Mouse (Mus musculus) heart, embryonic 11.5 days (tissue): ENCODE measurements around the gene Cd79b. TPM values are rescaled to one million over a fixed set of nuclear protein-coding genes. Genes with fewer than 3 reads are reported as not detected.
A peak's percentile ranks its signal among the peaks of the same experiment; 100 is the strongest.

Source experiments
- ATAC-seq: fragments of 200-750 bp; cut with Nextera tagmentation; replicated peaks from 2 replicates; pipeline ENCODE4 v1.8.0; 2017; ENCODE audit warnings: moderate library complexity; ENCODE audit not compliant: insufficient number of reproducible peaks, low FRiP score, low TSS enrichment
- H3K27ac ChIP-seq: fragments of 300-500 bp; sonication (generic); 2 replicates; pipeline ENCODE4 v1.5.1; 2014; ENCODE audit warnings: mild to moderate bottlenecking, low read depth, low read length
- H3K27me3 ChIP-seq: fragments of 300-500 bp; sonication (generic); 2 replicates; pipeline ENCODE4 v1.6.1; 2014; ENCODE audit warnings: mild to moderate bottlenecking, low read length, mixed read lengths; ENCODE audit not compliant: control insufficient read depth, insufficient read depth
- H3K36me3 ChIP-seq: fragments of 300-500 bp; sonication (generic); 2 replicates; pipeline ENCODE4 v1.6.1; 2014; ENCODE audit warnings: mild to moderate bottlenecking, low read length, moderate library complexity, mixed read lengths; ENCODE audit not compliant: control insufficient read depth, insufficient read depth
- H3K4me1 ChIP-seq: fragments of 300-500 bp; sonication (generic); 2 replicates; pipeline ENCODE4 v1.6.1; 2014; ENCODE audit warnings: low read length; ENCODE audit not compliant: control insufficient read depth, insufficient read depth
- H3K4me2 ChIP-seq: fragments of 300-500 bp; sonication (generic); 2 replicates; pipeline ENCODE4 v1.6.1; 2014; ENCODE audit warnings: mild to moderate bottlenecking, moderate library complexity
- H3K4me3 ChIP-seq: fragments of 300-500 bp; sonication (generic); 2 replicates; pipeline ENCODE4 v1.5.1; 2014; ENCODE audit warnings: low read depth, low read length
- H3K9ac ChIP-seq: fragments of 300-500 bp; sonication (generic); 2 replicates; pipeline ENCODE4 v1.6.1; 2014; ENCODE audit warnings: mild to moderate bottlenecking, low read depth, low read length, moderate library complexity
- H3K9me3 ChIP-seq: fragments of 300-500 bp; sonication (generic); replicated peaks from 2 replicates; pipeline ENCODE4 v1.6.1; 2016; ENCODE audit warnings: low read length; ENCODE audit not compliant: control insufficient read depth
- WGBS: fragments of 180-500 bp; shearing (Covaris S2); extraction: QIAGEN DNeasy Blood & Tissue Kit; methylation state at CpG from one replicate; pipeline ENCODE4 v1.1.7; 2014; ENCODE audit not compliant: insufficient replicate concordance; 5-methylcytosine and 5-hydroxymethylcytosine counted together
- polyA plus RNA-seq: library from polyadenylated mRNA; unstranded; fragments of >200 nt; fragmentation: Nextera tagmentation; extraction: Ambion mirVana; gene quantifications from 2 replicates; pipeline ENCODE4 v1.2.1, GENCODE M21; 2014

Cd79b gene
- polyA plus RNA-seq = 0.73 and 1.3 TPM in 2 replicates

- H3K4me2 ChIP-seq = no peak within 1 kb of the TSS
- no peak within 1 kb of the TSS for H3K9ac ChIP-seq
- ATAC-seq = no peak
- H3K27ac ChIP-seq = no peak within 1 kb of the TSS
- no peaks in the 10 kb centered on the region for H3K36me3 ChIP-seq
- H3K27me3 ChIP-seq = no peaks in the 10 kb centered on the region
- WGBS = 68% methylated on average over 9 of the region's 9 CpGs
- H3K4me1 ChIP-seq = no peaks in the 10 kb centered on the region
- no peaks in the 10 kb centered on the region for H3K9me3 ChIP-seq
- H3K4me3 ChIP-seq = no peak within 1 kb of the TSS
Observed at GRCm38 (mm10) chr11:106314333-106314812, at the start of gene Cd79b. Gene Cd79b (minus strand): TSS chr11:106314762.

- no peak overlapping the region for H3K9ac ChIP-seq
- peaks cover 5% of the 10 kb centered on the region for H3K4me1 ChIP-seq
- ATAC-seq = no peak
- no peaks in the 10 kb centered on the region for H3K9me3 ChIP-seq
- no peaks in the 10 kb centered on the region for H3K27me3 ChIP-seq
- H3K4me3 ChIP-seq = no peak overlapping the region
- H3K27ac ChIP-seq = no peak overlapping the region
- no peaks in the 10 kb centered on the region for H3K36me3 ChIP-seq
- H3K4me2 ChIP-seq = no peak overlapping the region
- WGBS = 24% methylated on average over 5 of the region's 5 CpGs
Observed at GRCm38 (mm10) chr11:106359350-106359749, 44.8 kb upstream of the Cd79b start.

- no peak overlapping the region for H3K4me3 ChIP-seq
- H3K9ac ChIP-seq = no peak overlapping the region
- peaks cover 12% of the 10 kb centered on the region for H3K4me1 ChIP-seq
- 52% methylated on average over 17 of the region's 19 CpGs for WGBS
- H3K27me3 ChIP-seq = no peaks in the 10 kb centered on the region
- H3K27ac ChIP-seq = 0 out of 2 replicates have a peak overlapping the region, but pooled peaks have one; percentile 12
- no peaks in the 10 kb centered on the region for H3K9me3 ChIP-seq
- no peak overlapping the region for H3K4me2 ChIP-seq
- no peaks in the 10 kb centered on the region for H3K36me3 ChIP-seq
- no peak for ATAC-seq
Observed at GRCm38 (mm10) chr11:106355382-106356128, 41.0 kb upstream of the Cd79b start.

- Histone ChIP-seq H3K36me3 (no peaks in the 10 kb centered on the region), H3K9ac (no peak overlapping the region), H3K27ac (no peak overlapping the region), H3K4me1 (peaks cover 12% of the 10 kb centered on the region), H3K4me3 (no peak overlapping the region), H3K9me3 (no peaks in the 10 kb centered on the region), H3K27me3 (no peaks in the 10 kb centered on the region), H3K4me2 (no peak overlapping the region)
- no peak for ATAC-seq
- WGBS = 46% methylated on average over 1 of the region's 1 CpGs
Observed at GRCm38 (mm10) chr11:106354181-106354580, 39.6 kb upstream of the Cd79b start.

GRCm38 (mm10) chr11:106353188-106353587 is 38.6 kb upstream of the Cd79b start, which contains the start of gene Scn4a:
Gene Scn4a (minus strand): TSS chr11:106353288.
- H3K27me3 ChIP-seq = no peaks in the 10 kb centered on the region
- no peak within 1 kb of the TSS for H3K27ac ChIP-seq
- H3K4me2 ChIP-seq = no peak within 1 kb of the TSS
- H3K4me1 ChIP-seq = peaks cover 12% of the 10 kb centered on the region
- 79% methylated on average over 12 of the region's 12 CpGs for WGBS
- no peaks in the 10 kb centered on the region for H3K36me3 ChIP-seq
- no peak within 1 kb of the TSS for H3K4me3 ChIP-seq
- H3K9ac ChIP-seq = no peak within 1 kb of the TSS
- ATAC-seq = no peak
- no peaks in the 10 kb centered on the region for H3K9me3 ChIP-seq

GRCm38 (mm10) chr11:106351941-106352340 is 37.4 kb upstream of the Cd79b start:
- Histone ChIP-seq H3K27me3 (no peaks in the 10 kb centered on the region), H3K4me2 (no peak overlapping the region), H3K4me1 (peaks cover 12% of the 10 kb centered on the region), H3K27ac (no peak overlapping the region), H3K9me3 (no peaks in the 10 kb centered on the region), H3K9ac (no peak overlapping the region), H3K4me3 (no peak overlapping the region), H3K36me3 (no peaks in the 10 kb centered on the region)
- no peak for ATAC-seq
- WGBS = 54% methylated on average over 4 of the region's 4 CpGs

- Histone ChIP-seq H3K4me1 (peaks cover 12% of the 10 kb centered on the region), H3K36me3 (no peaks in the 10 kb centered on the region), H3K27me3 (no peaks in the 10 kb centered on the region), H3K4me3 (no peak overlapping the region), H3K9me3 (no peaks in the 10 kb centered on the region), H3K4me2 (no peak overlapping the region), H3K27ac (no peak overlapping the region), H3K9ac (no peak overlapping the region)
- 49% methylated on average over 3 of the region's 3 CpGs for WGBS
- no peak for ATAC-seq
Observed at GRCm38 (mm10) chr11:106351253-106351652, 36.7 kb upstream of the Cd79b start.

- peaks cover 11% of the 10 kb centered on the region for H3K4me1 ChIP-seq
- no peaks in the 10 kb centered on the region for H3K27me3 ChIP-seq
- H3K36me3 ChIP-seq = no peaks in the 10 kb centered on the region
- H3K9ac ChIP-seq = no peak overlapping the region
- no peak for ATAC-seq
- no peak overlapping the region for H3K4me2 ChIP-seq
- H3K9me3 ChIP-seq = no peaks in the 10 kb centered on the region
- no peak overlapping the region for H3K27ac ChIP-seq
- 51% methylated on average over 5 of the region's 5 CpGs for WGBS
- H3K4me3 ChIP-seq = no peak overlapping the region
Observed at GRCm38 (mm10) chr11:106350853-106351252, 36.3 kb upstream of the Cd79b start.

- WGBS = 75% methylated on average over 6 of the region's 6 CpGs
- H3K9ac ChIP-seq = no peak overlapping the region
Observed at GRCm38 (mm10) chr11:106349772-106350171, 35.2 kb upstream of the Cd79b start.

More at GRCm38 (mm10) chr11:106349772-106350171, 35.2 kb upstream of the Cd79b start:
- no peaks in the 10 kb centered on the region for H3K27me3 ChIP-seq
- H3K9me3 ChIP-seq = no peaks in the 10 kb centered on the region
- H3K36me3 ChIP-seq = no peaks in the 10 kb centered on the region
- H3K27ac ChIP-seq = no peak overlapping the region
- no peak overlapping the region for H3K4me3 ChIP-seq
- no peak overlapping the region for H3K4me2 ChIP-seq
- ATAC-seq = no peak
- H3K4me1 ChIP-seq = 0 out of 2 replicates have a peak, but pooled peaks cover 7% of the 10 kb centered on the region
